In genomic region chr19:37814089-37815073, GRCm38 (mm10) we compare ENCODE assay signal across 8 mouse cellular contexts.
DNase-seq lines count a peak whose midpoint lies in the region; ATAC-seq and TF ChIP-seq lines count a peak whose summit lies in the region.

No protein-coding gene starts in this region.

- no peak for TF ChIP-seq EP300 in liver, postnatal 0 days (IDR thresholded peaks at IDR 0.05; ENCODE audit: low read depth)

- WGBS in intestine, embryonic 16.5 days = 16% methylated on average over 19 of the region's 19 CpGs
- WGBS in liver, postnatal 0 days (ENCODE audit: insufficient replicate concordance) = 21% methylated on average over 19 of the region's 19 CpGs

- no peaks in the 10 kb centered on the region for H3K27me3 ChIP-seq in intestine, embryonic 16.5 days (replicated peaks; ENCODE audit: control insufficient read depth, insufficient read depth, low read length)
- no peaks in the 10 kb centered on the region for H3K27me3 ChIP-seq in liver, postnatal 0 days (ENCODE audit: insufficient read depth, low read length)

- H3K36me3 ChIP-seq in intestine, embryonic 16.5 days (ENCODE audit: control insufficient read depth, insufficient read depth, low read length) = no peaks in the 10 kb centered on the region
- H3K36me3 ChIP-seq in liver, postnatal 0 days (replicated peaks; ENCODE audit: insufficient read depth, low read length) = no peaks in the 10 kb centered on the region

- no peak for TF ChIP-seq CTCF in liver, postnatal 0 days (IDR thresholded peaks at IDR 0.05; ENCODE audit: low read depth)

- ATAC-seq in intestine, embryonic 16.5 days = no peak
- no peak for ATAC-seq in liver, postnatal 0 days
- no peak for ATAC-seq in activated CD4-positive, CD25-positive, alpha-beta regulatory T cell, adult 4 months

- peak; percentile 5 for DNase-seq in thymus, postnatal 14 days
- no peak for DNase-seq in thymus, postnatal 10 days (ENCODE audit: low spot score in 2 of 2)
- peak; percentile 93 for DNase-seq in heart, adult 11 months
- DNase-seq in liver, postnatal 0 days = peak; percentile 57
- DNase-seq in retina, postnatal 1 day = peak; percentile 51
- DNase-seq in MN1 (ENCODE audit: low spot score) = no peak

- H3K9ac ChIP-seq in intestine, embryonic 16.5 days (ENCODE audit: low read depth, low read length) = peak overlapping the region; percentile 35; the same call in 1 of the 2 replicates
- no peak overlapping the region; the same call in 1 of the 2 replicates for H3K9ac ChIP-seq in liver, postnatal 0 days (replicated peaks)

- H3K4me2 ChIP-seq in intestine, embryonic 16.5 days (ENCODE audit: low read depth, low read length) = peak overlapping the region; percentile 42
- peak overlapping the region; percentile 62 for H3K4me2 ChIP-seq in liver, postnatal 0 days (ENCODE audit: low read depth, low read length)

- H3K4me3 ChIP-seq in intestine, embryonic 16.5 days (ENCODE audit: low read length) = peak overlapping the region; percentile 12; the same call in 1 of the 2 replicates
- H3K4me3 ChIP-seq in liver, postnatal 0 days (ENCODE audit: low read depth, low read length) = peak overlapping the region; percentile 25

- H3K27ac ChIP-seq in intestine, embryonic 16.5 days (ENCODE audit: low read length) = no peak overlapping the region
- H3K27ac ChIP-seq in liver, postnatal 0 days (ENCODE audit: low read depth) = peak overlapping the region; percentile 30; the same call in 1 of the 2 replicates

- peaks cover 7% of the 10 kb centered on the region; the same call in 1 of the 2 replicates for H3K4me1 ChIP-seq in intestine, embryonic 16.5 days (ENCODE audit: control insufficient read depth, insufficient read depth, low read length)
- peaks cover 10% of the 10 kb centered on the region; the same call in 1 of the 2 replicates for H3K4me1 ChIP-seq in liver, postnatal 0 days (ENCODE audit: insufficient read depth)

- no peaks in the 10 kb centered on the region for H3K9me3 ChIP-seq in intestine, embryonic 16.5 days (ENCODE audit: control insufficient read depth, low read length)
- H3K9me3 ChIP-seq in liver, postnatal 0 days (ENCODE audit: low read length) = no peaks in the 10 kb centered on the region

Comparison
In these comparisons a context has a peak if more than half of its experiments do, and no peak if none do; other contexts are left out.
1. DNase-seq: peak in thymus, postnatal 14 days (single experiment), heart, adult 11 months (single experiment), liver, postnatal 0 days (single experiment) and retina, postnatal 1 day (single experiment); none in thymus, postnatal 10 days (0 of 2) and MN1 (single experiment).